Mouse (Mus musculus) intestine, embryonic 14.5 days (tissue): ENCODE measurements around the gene Spata7. TPM values are rescaled to one million over a fixed set of nuclear protein-coding genes. Genes with fewer than 3 reads are reported as not detected.

Experiments
- ATAC-seq: fragments of 200-750 bp; cut with Nextera tagmentation; replicated peaks from 2 replicates; pipeline ENCODE4 v1.8.0; 2017; ENCODE audit warnings: low read depth, moderate number of reproducible peaks, moderate TSS enrichment, moderate library complexity; ENCODE audit not compliant: low FRiP score, low TSS enrichment
- DNase-seq: peaks from one replicate; pipeline ENCODE4 v3.0.0-alpha.2; 2018; ENCODE audit warnings: low spot score
- H3K27ac ChIP-seq: fragments of 300-500 bp; sonication (generic); 2 replicates; pipeline ENCODE4 v1.5.1; 2014; ENCODE audit warnings: low read depth, mild to moderate bottlenecking, control low read depth
- H3K27me3 ChIP-seq: fragments of 300-500 bp; sonication (generic); replicated peaks from 2 replicates; pipeline ENCODE4 v1.6.1; 2014; ENCODE audit warnings: low read length, control low read depth; ENCODE audit not compliant: control insufficient read depth, insufficient read depth
- H3K36me3 ChIP-seq: fragments of 300-500 bp; sonication (generic); 2 replicates; pipeline ENCODE4 v1.6.1; 2014; ENCODE audit warnings: low read length, control low read depth; ENCODE audit not compliant: control insufficient read depth, insufficient read depth
- H3K4me1 ChIP-seq: fragments of 300-500 bp; sonication (generic); replicated peaks from 2 replicates; pipeline ENCODE4 v1.6.1; 2014; ENCODE audit warnings: low read length, control low read depth, mixed read lengths; ENCODE audit not compliant: control insufficient read depth, insufficient read depth
- H3K4me2 ChIP-seq: fragments of 300-500 bp; sonication (generic); 2 replicates; pipeline ENCODE4 v1.6.1; 2014; ENCODE audit warnings: low read length
- H3K4me3 ChIP-seq: fragments of 300-500 bp; sonication (generic); 2 replicates; pipeline ENCODE4 v1.5.1; 2014; ENCODE audit warnings: low read depth, low read length, control low read depth, mixed read lengths
- H3K9ac ChIP-seq: fragments of 300-500 bp; sonication (generic); 2 replicates; pipeline ENCODE4 v1.6.1; 2014; ENCODE audit warnings: mild to moderate bottlenecking, low read length
- H3K9me3 ChIP-seq: fragments of 300-500 bp; sonication (generic); 2 replicates; pipeline ENCODE4 v1.6.1; 2016; ENCODE audit warnings: low read length, control low read depth; ENCODE audit not compliant: control insufficient read depth
- WGBS: fragments of 180-500 bp; shearing (Covaris S2); extraction: QIAGEN DNeasy Blood & Tissue Kit; methylation state at CpG from one replicate; pipeline ENCODE4 v1.1.7; 2014; 5-methylcytosine and 5-hydroxymethylcytosine counted together
- polyA plus RNA-seq: library from polyadenylated mRNA; unstranded; fragments of >200 nt; fragmentation: Nextera tagmentation; extraction: Ambion mirVana; gene quantifications from 2 replicates; pipeline ENCODE4 v1.2.1, GENCODE M21; 2014

The Spata7 gene
- polyA plus RNA-seq, 1 experiment from 2014 or later: 12.9 TPM

DNA sequence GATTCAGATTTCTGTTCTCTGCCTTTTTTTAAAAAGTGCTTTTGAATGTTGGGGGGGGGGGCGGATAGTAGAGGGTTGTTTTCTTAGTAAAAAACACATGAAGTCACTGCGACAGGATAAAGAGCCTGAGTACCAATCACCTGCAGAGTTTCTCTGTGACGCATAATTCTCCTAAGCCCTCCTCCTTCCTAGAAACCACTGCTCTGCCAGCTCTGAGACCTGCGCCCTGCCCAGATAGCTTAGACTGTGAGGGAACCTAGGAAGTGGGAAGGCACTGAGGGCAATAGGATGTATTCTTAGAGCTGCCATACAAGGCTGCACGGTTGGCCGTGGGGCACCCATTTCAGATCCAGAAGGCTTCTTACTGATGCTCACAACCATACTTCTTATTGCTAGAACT is 84.9 kb downstream of the Spata7 start:
- ATAC-seq: no peak
- no peaks in the 10 kb centered on the region for H3K27me3 ChIP-seq
- H3K4me3 ChIP-seq: no peak overlapping the region
- no peaks in the 10 kb centered on the region for H3K9me3 ChIP-seq
- H3K9ac ChIP-seq: no peak overlapping the region
- DNase-seq: no peak
- H3K36me3 ChIP-seq: peaks cover 9% of the 10 kb centered on the region; the same call in 1 of the 2 replicates
- H3K4me2 ChIP-seq: no peak overlapping the region
- H3K4me1 ChIP-seq: peaks cover 18% of the 10 kb centered on the region
- no peak overlapping the region for H3K27ac ChIP-seq
- WGBS: 75% methylated on average over 6 of the region's 6 CpGs

GRCm38 (mm10) chr12:98713621-98714103 is 85.7 kb downstream of the Spata7 start:
- DNase-seq: no peak
- H3K4me1 ChIP-seq: peaks cover 18% of the 10 kb centered on the region

GRCm38 (mm10) chr12:98714757-98715156 is 86.8 kb downstream of the Spata7 start:
- Histone ChIP-seq H3K9me3 (no peaks in the 10 kb centered on the region), H3K9ac (no peak overlapping the region), H3K27me3 (no peaks in the 10 kb centered on the region), H3K36me3 (peaks cover 3% of the 10 kb centered on the region; the same call in 1 of the 2 replicates), H3K4me1 (peaks cover 19% of the 10 kb centered on the region), H3K4me2 (no peak overlapping the region), H3K27ac (no peak overlapping the region), H3K4me3 (no peak overlapping the region)
- 32% methylated on average over 11 of the region's 11 CpGs for WGBS
- no peak for DNase-seq
- no peak for ATAC-seq

More at GRCm38 (mm10) chr12:98713621-98714103, 85.7 kb downstream of the Spata7 start:
- peak; percentile 84 for ATAC-seq
- Histone ChIP-seq H3K27me3 (no peaks in the 10 kb centered on the region), H3K27ac (no peak overlapping the region), H3K4me2 (no peak overlapping the region), H3K36me3 (peaks cover 5% of the 10 kb centered on the region; the same call in 1 of the 2 replicates), H3K4me3 (no peak overlapping the region), H3K9me3 (no peaks in the 10 kb centered on the region), H3K9ac (no peak overlapping the region)
- WGBS: 12% methylated on average over 7 of the region's 7 CpGs

- ATAC-seq (no peak), DNase-seq (no peak)
- H3K4me1 ChIP-seq: peaks cover 26% of the 10 kb centered on the region
- no peaks in the 10 kb centered on the region for H3K27me3 ChIP-seq
- 86% methylated on average over 2 of the region's 2 CpGs for WGBS
- H3K9ac ChIP-seq: no peak overlapping the region
- no peak overlapping the region for H3K27ac ChIP-seq
- no peak overlapping the region for H3K4me3 ChIP-seq
- no peak overlapping the region for H3K4me2 ChIP-seq
- H3K36me3 ChIP-seq: no peaks in the 10 kb centered on the region
- no peaks in the 10 kb centered on the region for H3K9me3 ChIP-seq
Measured at GRCm38 (mm10) chr12:98716142-98716541, 88.2 kb downstream of the Spata7 start.

Other genes with a start within 250 kb of the Spata7 start
- 1.5 and 2.0 TPM in 2 replicates for gene Kcnk10, start 49.8 kb upstream of the Spata7 start, polyA plus RNA-seq
- 10.7 and 11.3 TPM in 2 replicates for gene Ptpn21, start 109.2 kb downstream of the Spata7 start, polyA plus RNA-seq
- gene Zc3h14, start 118.8 kb downstream of the Spata7 start, polyA plus RNA-seq: 115 and 117 TPM in 2 replicates